Mouse (Mus musculus): ENCODE results near the gene Gm8947.
"Not testable (repeated sequence)": the region's sequence is repeated elsewhere in the genome, so short reads cannot be mapped to it uniquely, and the experiment has no call there.

The Gm8947 gene

GRCm38 (mm10) chr1:151192075-151192474 lies at the start of gene Gm8947:
Gene Gm8947, plus strand, starts transcription at chr1:151192376.
- DNase-seq (ENCODE audit: extremely low read depth, low read depth, low spot score) = not testable (repeated sequence)

DNA sequence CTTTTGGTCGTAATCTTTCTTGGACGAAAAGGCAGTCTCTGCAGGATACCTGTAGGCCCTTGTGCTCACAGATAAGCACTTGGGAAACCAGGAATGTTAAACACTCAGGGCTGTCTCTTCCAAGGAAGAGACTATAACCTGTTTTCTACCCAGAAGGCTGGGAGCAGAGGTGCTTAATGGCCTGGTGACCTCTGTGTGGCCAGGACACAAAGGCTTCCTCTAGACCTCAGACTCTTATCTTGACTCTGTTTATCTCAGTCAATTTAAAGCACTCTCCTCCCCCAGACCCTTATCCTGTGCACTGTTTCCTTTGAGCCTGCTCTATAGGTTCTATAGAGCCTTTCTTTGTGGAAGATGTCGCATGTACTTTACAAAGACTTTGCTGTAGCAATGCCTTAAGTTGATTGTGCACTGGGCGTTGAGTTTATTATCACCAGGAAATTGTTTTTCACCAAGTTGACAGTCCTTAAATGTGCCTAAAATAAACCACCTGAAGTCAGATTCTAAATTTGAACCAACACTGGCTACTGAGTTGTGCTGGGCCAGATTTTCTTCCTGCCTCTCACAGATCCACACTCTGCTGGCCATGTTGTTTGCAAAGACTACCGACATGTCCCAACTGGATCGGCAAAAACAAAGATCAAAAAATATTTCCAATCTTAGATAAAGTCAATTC lies 47.6 kb upstream of the Gm8947 start:
- DNase-seq (ENCODE audit: extremely low read depth, low read depth, low spot score) = no peak

GRCm38 (mm10) chr1:151147801-151148200 lies 44.4 kb upstream of the Gm8947 start:
- no peak for DNase-seq (ENCODE audit: extremely low read depth, low read depth, low spot score)

- no peak for DNase-seq (ENCODE audit: extremely low read depth, low read depth, low spot score)
Measured at GRCm38 (mm10) chr1:151150211-151150610, 42.0 kb upstream of the Gm8947 start.

DNA sequence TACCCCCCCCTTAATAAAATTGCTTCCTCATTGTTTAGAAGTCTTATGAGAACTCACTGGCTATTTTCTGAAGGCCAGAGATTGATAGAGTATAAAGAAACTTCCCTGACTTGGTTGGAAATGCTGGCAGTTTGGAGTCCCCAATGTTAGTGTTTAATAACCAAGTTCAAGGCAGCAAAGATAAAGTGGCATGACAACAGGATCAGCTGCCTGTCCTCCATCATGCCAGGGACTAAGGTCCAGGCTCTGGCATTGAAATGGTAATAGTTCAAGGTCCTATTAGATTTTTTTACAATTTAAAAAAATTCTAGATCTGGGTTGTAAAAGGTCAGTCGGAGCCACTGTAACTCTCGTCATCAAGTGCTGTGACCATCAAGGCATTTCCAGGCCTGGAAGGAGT lies 41.1 kb upstream of the Gm8947 start:
- DNase-seq (ENCODE audit: extremely low read depth, low read depth, low spot score) = no peak

GRCm38 (mm10) chr1:151153056-151153652 lies 39.0 kb upstream of the Gm8947 start:
- no peak for DNase-seq (ENCODE audit: extremely low read depth, low read depth, low spot score)

- not testable (repeated sequence) for DNase-seq (ENCODE audit: extremely low read depth, low read depth, low spot score)
Measured at GRCm38 (mm10) chr1:151154131-151154530, 38.0 kb upstream of the Gm8947 start.

GRCm38 (mm10) chr1:151156129-151156528 lies 36.0 kb upstream of the Gm8947 start:
- DNase-seq (ENCODE audit: extremely low read depth, low read depth, low spot score) = no peak

DNA sequence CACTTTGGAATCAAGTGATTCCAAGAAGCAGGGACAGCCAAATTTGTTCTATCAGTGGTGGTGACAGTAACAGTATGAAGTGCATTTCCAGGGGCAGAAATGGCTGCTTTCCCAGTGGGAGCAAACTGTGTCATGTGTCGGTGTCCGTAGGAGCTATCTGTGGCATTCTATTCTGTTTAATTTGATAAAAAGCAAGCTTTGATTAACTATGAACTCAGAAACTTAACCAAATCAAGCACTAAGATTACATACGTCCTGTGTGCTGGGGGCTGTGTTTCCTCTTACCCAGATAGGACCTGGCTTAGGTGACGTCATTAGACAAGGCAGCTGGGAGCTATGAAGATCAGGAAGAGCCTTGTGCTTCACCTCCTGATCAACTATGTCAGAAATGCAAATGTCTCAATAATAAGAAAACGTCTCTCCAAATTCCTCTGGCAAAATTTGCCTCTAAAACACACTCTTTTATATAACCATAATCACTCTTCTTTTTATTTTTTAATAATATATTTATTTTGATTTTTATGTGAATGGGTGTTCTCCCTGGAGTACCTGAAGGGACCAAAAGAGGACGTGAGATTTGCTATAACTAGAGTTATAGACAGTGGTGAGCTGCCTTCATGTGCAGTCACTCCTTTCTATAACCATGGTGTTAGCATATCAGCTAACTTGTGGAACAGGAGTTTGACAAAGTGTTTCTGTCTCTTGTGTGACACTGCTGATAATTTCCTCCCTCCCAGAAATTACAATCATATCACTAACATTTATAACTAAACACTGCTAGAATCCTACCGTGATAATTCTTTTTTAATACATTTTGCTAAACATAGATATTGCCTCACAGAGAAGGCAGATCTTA lies 35.2 kb upstream of the Gm8947 start:
- no peak for DNase-seq (ENCODE audit: extremely low read depth, low read depth, low spot score)

DNA sequence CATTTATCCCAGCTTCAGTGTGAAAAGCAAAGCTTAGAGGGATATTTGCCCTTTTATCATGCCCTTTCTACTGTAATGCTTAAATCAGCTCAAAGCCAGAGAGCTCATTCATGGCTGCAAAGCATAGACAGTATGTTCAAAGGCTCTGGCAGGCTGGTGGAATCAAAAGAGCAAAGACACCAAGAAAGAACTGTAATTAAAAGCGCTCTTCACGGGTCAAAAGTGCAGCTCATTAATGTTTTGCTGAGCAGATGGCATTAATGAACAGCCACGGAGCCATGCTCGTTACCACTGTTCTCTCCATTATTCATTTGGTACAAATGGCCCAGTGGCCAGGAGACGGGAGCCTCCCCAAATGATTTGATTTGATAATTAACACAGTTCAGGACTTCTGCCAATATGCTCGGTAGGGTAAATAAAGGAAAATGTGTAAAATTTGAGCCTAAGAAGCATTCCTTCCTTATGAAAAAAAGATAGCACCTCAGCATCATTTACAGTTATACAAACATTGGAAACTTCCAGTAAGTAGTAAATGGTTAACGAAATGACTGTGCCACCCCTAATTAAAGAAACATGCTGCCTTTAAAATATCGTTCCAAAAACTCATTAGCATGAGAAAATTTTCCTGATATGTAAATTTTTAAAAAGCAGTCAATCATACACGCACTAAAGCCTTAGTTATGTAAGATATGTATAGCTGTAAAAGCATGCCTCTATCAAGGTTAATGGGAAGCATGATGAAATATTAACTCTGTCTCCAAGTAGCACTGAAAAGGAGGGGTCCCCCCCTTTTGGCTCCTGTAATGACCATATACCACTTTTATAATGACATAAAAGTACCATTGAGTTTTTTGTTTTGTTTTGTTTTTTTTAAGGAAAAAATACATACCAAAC lies 34.0 kb upstream of the Gm8947 start:
- no peak for DNase-seq (ENCODE audit: extremely low read depth, low read depth, low spot score)

- DNase-seq (ENCODE audit: extremely low read depth, low read depth, low spot score) = no peak
Measured at GRCm38 (mm10) chr1:151158857-151159510, 33.2 kb upstream of the Gm8947 start.

- no peak for DNase-seq (ENCODE audit: extremely low read depth, low read depth, low spot score)
Measured at GRCm38 (mm10) chr1:151166031-151166430, 26.1 kb upstream of the Gm8947 start.

GRCm38 (mm10) chr1:151167297-151168047 lies 24.7 kb upstream of the Gm8947 start:
- no peak for DNase-seq (ENCODE audit: extremely low read depth, low read depth, low spot score)

- DNase-seq (ENCODE audit: extremely low read depth, low read depth, low spot score) = no peak
Measured at GRCm38 (mm10) chr1:151168637-151169036, 23.5 kb upstream of the Gm8947 start.

- DNase-seq (ENCODE audit: extremely low read depth, low read depth, low spot score) = no peak
Measured at GRCm38 (mm10) chr1:151171572-151172461, 20.4 kb upstream of the Gm8947 start.

DNA sequence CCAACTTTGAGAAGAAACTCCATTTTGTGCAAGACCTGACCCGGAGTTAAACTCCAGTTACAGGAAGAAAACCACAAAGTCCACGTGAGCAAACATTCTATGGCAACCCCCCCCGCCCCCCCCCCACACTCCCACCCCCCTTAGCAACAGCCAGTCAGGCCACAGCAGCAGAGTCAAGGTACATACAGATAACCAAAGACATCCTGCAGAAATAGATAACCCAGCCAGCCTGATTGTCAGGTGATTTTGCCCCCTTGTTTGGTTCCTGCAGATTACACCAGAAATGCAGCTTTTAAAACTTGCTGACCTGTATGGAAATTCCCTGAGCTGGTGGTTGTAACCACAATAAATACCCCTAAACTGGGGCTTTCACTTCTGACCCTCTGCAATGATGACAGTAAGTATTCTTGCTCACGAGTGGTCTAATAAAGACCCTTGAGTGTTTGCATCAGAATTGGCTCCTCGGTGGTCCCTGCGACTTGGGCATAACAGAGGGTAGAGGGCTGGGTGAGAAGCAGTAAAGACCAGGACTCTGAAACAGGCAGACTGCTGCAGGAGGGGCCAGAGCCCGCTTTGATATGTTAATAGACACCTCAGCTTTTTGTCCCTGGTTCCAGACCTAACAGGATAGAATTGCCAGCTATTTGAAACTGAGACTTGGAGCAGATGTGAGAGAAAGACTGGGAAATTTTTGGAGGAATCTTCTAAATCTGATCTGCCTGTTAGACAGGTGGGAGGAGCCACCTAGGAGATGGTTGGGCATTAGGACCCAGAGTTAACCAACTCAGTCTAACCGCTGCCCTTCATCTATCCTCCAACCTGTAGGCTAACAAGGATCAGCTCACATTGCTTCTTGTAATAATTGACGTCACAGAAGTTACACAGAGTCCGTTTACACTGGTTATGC lies 14.9 kb upstream of the Gm8947 start:
- DNase-seq (ENCODE audit: extremely low read depth, low read depth, low spot score) = peak; percentile 43

GRCm38 (mm10) chr1:151177937-151178271 lies 14.3 kb upstream of the Gm8947 start:
- no peak for DNase-seq (ENCODE audit: extremely low read depth, low read depth, low spot score)

Measured in fat pad, adult 2 months (tissue).